Comparison of ENCODE assay signal across 21 mouse cellular contexts in genomic region chr11:6159704-6160275, GRCm38 (mm10). TPM values are rescaled to one million over a fixed set of nuclear protein-coding genes. Genes with fewer than 3 reads are reported as not detected.
DNase-seq lines count a peak whose midpoint lies in the region; ATAC-seq and TF ChIP-seq lines count a peak whose summit lies in the region.
"Had no signal": no experiment of that assay in that cellular context is flagged by ENCODE, and none has a peak within 500 bp of the region (broad histone marks: within the 10 kb centered on the region; RNA-seq: fewer than 3 reads in every experiment).

No protein-coding gene starts in this region.

- TF ChIP-seq POLR2A in embryonic fibroblast, embryonic 13.5 days (IDR thresholded peaks at IDR 0.05; ENCODE audit: low read depth, low read length) = no peak

- no peak overlapping the region for H3K4me3 ChIP-seq in heart, embryonic 11.5 days (ENCODE audit: low read depth, low read length)
- no peak overlapping the region for H3K4me3 ChIP-seq in liver, embryonic 11.5 days (ENCODE audit: low read depth, low read length)
- no peak overlapping the region for H3K4me3 ChIP-seq in embryonic fibroblast, embryonic 13.5 days (ENCODE audit: insufficient read depth, low read length)
- no peak overlapping the region for H3K4me3 ChIP-seq in liver, embryonic 16.5 days (ENCODE audit: low read depth, low read length)
- H3K4me3 ChIP-seq in hindbrain, embryonic 11.5 days (ENCODE audit: low read depth, low read length) = no peak overlapping the region
- H3K4me3 ChIP-seq: erythroblast, embryonic 14.5 days; forebrain, embryonic 15.5 days; heart, embryonic 13.5 days; hindbrain, embryonic 12.5 days had no signal

- no peak overlapping the region for H3K27ac ChIP-seq in heart, embryonic 11.5 days (ENCODE audit: low read depth, low read length)
- H3K27ac ChIP-seq in liver, embryonic 11.5 days (ENCODE audit: low read depth, low read length) = no peak overlapping the region; the same call in 1 of the 2 replicates
- H3K27ac ChIP-seq in embryonic fibroblast, embryonic 13.5 days (ENCODE audit: insufficient read depth, low read length) = peak overlapping the region; percentile 42; the same call in 1 of the 2 replicates
- peak overlapping the region; percentile 10 for H3K27ac ChIP-seq in liver, embryonic 16.5 days (ENCODE audit: low read length)
- no peak overlapping the region for H3K27ac ChIP-seq in hindbrain, embryonic 11.5 days (ENCODE audit: low read depth, low read length)
- H3K27ac ChIP-seq: forebrain, embryonic 15.5 days; heart, embryonic 13.5 days; hindbrain, embryonic 12.5 days had no signal

- WGBS in heart, embryonic 11.5 days (ENCODE audit: insufficient replicate concordance) = 78% methylated on average over 4 of the region's 4 CpGs
- WGBS in liver, embryonic 11.5 days = 81% methylated on average over 4 of the region's 4 CpGs
- WGBS in liver, embryonic 16.5 days (ENCODE audit: insufficient replicate concordance) = 55% methylated on average over 4 of the region's 4 CpGs
- 87% methylated on average over 4 of the region's 4 CpGs for WGBS in hindbrain, embryonic 11.5 days

- no peaks in the 10 kb centered on the region for H3K36me3 ChIP-seq in heart, embryonic 11.5 days (ENCODE audit: control insufficient read depth, insufficient read depth, low read length)
- no peaks in the 10 kb centered on the region for H3K36me3 ChIP-seq in liver, embryonic 11.5 days (ENCODE audit: control insufficient read depth, insufficient read depth, low read length)
- no peaks in the 10 kb centered on the region for H3K36me3 ChIP-seq in liver, embryonic 16.5 days (ENCODE audit: control insufficient read depth, insufficient read depth)
- H3K36me3 ChIP-seq in hindbrain, embryonic 11.5 days (ENCODE audit: control insufficient read depth, insufficient read depth, low read length) = no peaks in the 10 kb centered on the region
- H3K36me3 ChIP-seq: forebrain, embryonic 15.5 days; heart, embryonic 13.5 days; hindbrain, embryonic 12.5 days had no signal

- TF ChIP-seq CTCF in embryonic fibroblast, embryonic 13.5 days (IDR thresholded peaks at IDR 0.05; ENCODE audit: borderline replicate concordance, insufficient read depth, low read length) = no peak

- DNase-seq in heart, adult 11 months = peak; percentile 87
- no peak for DNase-seq in liver, embryonic 11.5 days (ENCODE audit: low spot score)
- no peak for DNase-seq in liver
- DNase-seq in neural tube, embryonic 10.5 days (ENCODE audit: extremely low spot score, low spot score) = no peak
- no peak for DNase-seq in hindbrain, embryonic 11.5 days (ENCODE audit: low spot score)
- DNase-seq: adrenal gland, postnatal 14 days; cerebellum, adult 11-12 months; cerebellum, adult 9-11 months; cerebellum, postnatal 36 days; gastrocnemius, postnatal 14 days; heart, postnatal 36 days had no signal

- no peak for ATAC-seq in heart, embryonic 11.5 days (replicated peaks; ENCODE audit: insufficient number of reproducible peaks, low FRiP score, low TSS enrichment)
- no peak for ATAC-seq in liver, embryonic 11.5 days (replicated peaks; ENCODE audit: low FRiP score)
- peak; percentile 86 for ATAC-seq in liver, embryonic 16.5 days (ENCODE audit: low read depth)
- ATAC-seq in hindbrain, embryonic 11.5 days (ENCODE audit: low FRiP score) = no peak
- ATAC-seq: activated CD4-positive, CD25-positive, alpha-beta regulatory T cell, adult 4 months; forebrain, embryonic 15.5 days; Patski had no signal

- H3K9me3 ChIP-seq in heart, embryonic 11.5 days (replicated peaks; ENCODE audit: control insufficient read depth, low read length) = no peaks in the 10 kb centered on the region
- no peaks in the 10 kb centered on the region for H3K9me3 ChIP-seq in liver, embryonic 11.5 days (ENCODE audit: control insufficient read depth, low read length)
- no peaks in the 10 kb centered on the region for H3K9me3 ChIP-seq in liver, embryonic 16.5 days (replicated peaks; ENCODE audit: control insufficient read depth, low read length)
- no peaks in the 10 kb centered on the region for H3K9me3 ChIP-seq in hindbrain, embryonic 11.5 days (ENCODE audit: control insufficient read depth, low read length)
- H3K9me3 ChIP-seq: forebrain, embryonic 15.5 days; heart, embryonic 13.5 days; hindbrain, embryonic 12.5 days had no signal

- peaks cover 19% of the 10 kb centered on the region for H3K4me1 ChIP-seq in heart, embryonic 11.5 days (ENCODE audit: control insufficient read depth, insufficient read depth, low read length)
- peaks cover 14% of the 10 kb centered on the region for H3K4me1 ChIP-seq in liver, embryonic 11.5 days (replicated peaks; ENCODE audit: control insufficient read depth, insufficient read depth, low read length)
- H3K4me1 ChIP-seq in embryonic fibroblast, embryonic 13.5 days (ENCODE audit: control insufficient read depth, insufficient read depth, low read length) = 0 out of 2 replicates have a peak, but pooled peaks cover 6% of the 10 kb centered on the region
- H3K4me1 ChIP-seq in liver, embryonic 16.5 days (ENCODE audit: control insufficient read depth, low read depth, low read length) = no peaks in the 10 kb centered on the region; the same call in none of the 2 replicates
- no peaks in the 10 kb centered on the region for H3K4me1 ChIP-seq in hindbrain, embryonic 11.5 days (replicated peaks; ENCODE audit: control insufficient read depth, insufficient read depth, low read length)

- H3K27me3 ChIP-seq in heart, embryonic 11.5 days (ENCODE audit: control insufficient read depth, insufficient read depth, low read length) = no peaks in the 10 kb centered on the region
- H3K27me3 ChIP-seq in liver, embryonic 11.5 days (replicated peaks; ENCODE audit: control insufficient read depth, insufficient read depth, low read length) = no peaks in the 10 kb centered on the region
- H3K27me3 ChIP-seq in liver, embryonic 16.5 days (ENCODE audit: control insufficient read depth, insufficient read depth, low read depth, low read length) = no peaks in the 10 kb centered on the region
- H3K27me3 ChIP-seq in hindbrain, embryonic 11.5 days (ENCODE audit: control insufficient read depth, insufficient read depth, low read length) = no peaks in the 10 kb centered on the region
- H3K27me3 ChIP-seq: CH12.LX; forebrain, embryonic 15.5 days; heart, embryonic 13.5 days; hindbrain, embryonic 12.5 days; Patski had no signal

- no peak overlapping the region for H3K9ac ChIP-seq in heart, embryonic 11.5 days (ENCODE audit: low read depth, low read length)
- no peak overlapping the region for H3K9ac ChIP-seq in liver, embryonic 11.5 days (ENCODE audit: low read depth, low read length)
- H3K9ac ChIP-seq in liver, embryonic 16.5 days (ENCODE audit: low read depth, low read length) = no peak overlapping the region
- no peak overlapping the region for H3K9ac ChIP-seq in hindbrain, embryonic 11.5 days (ENCODE audit: low read depth, low read length)
- H3K9ac ChIP-seq: forebrain, embryonic 15.5 days; heart, embryonic 13.5 days; hindbrain, embryonic 12.5 days had no signal

- H3K4me2 ChIP-seq in heart, embryonic 11.5 days = no peak overlapping the region
- peak overlapping the region; percentile 20 for H3K4me2 ChIP-seq in liver, embryonic 11.5 days
- H3K4me2 ChIP-seq in liver, embryonic 16.5 days (ENCODE audit: low read depth, low read length) = no peak overlapping the region
- H3K4me2 ChIP-seq in hindbrain, embryonic 11.5 days (replicated peaks; ENCODE audit: low read depth, low read length) = no peak overlapping the region
- H3K4me2 ChIP-seq: forebrain, embryonic 15.5 days; heart, embryonic 13.5 days; hindbrain, embryonic 12.5 days had no signal

RNA-seq across cellular contexts. Expression of gene A730071L15Rik, which starts 40.0 kb away (rescaled TPM):
- polyA plus RNA-seq in heart, embryonic 11.5 days (2014; fragmentation: Nextera tagmentation; extraction: Ambion mirVana) = 0.28 and 0.84 TPM in 2 replicates
- polyA plus RNA-seq in liver, embryonic 11.5 days (2014; fragmentation: Nextera tagmentation; extraction: Ambion mirVana) = 0.11 and 0.27 TPM in 2 replicates
- polyA plus RNA-seq in embryonic fibroblast, embryonic 13.5 days (2011; ENCODE audit: insufficient read length, low read depth, missing spikeins) = 0.30 TPM in 1 of 2 replicates, not detected in the other
- polyA plus RNA-seq in liver, embryonic 16.5 days (2015; fragmentation: Nextera tagmentation; extraction: Ambion mirVana) = 0.07 and 0.09 TPM in 2 replicates
- 0.43 and 1.2 TPM in 2 replicates for polyA plus RNA-seq in hindbrain, embryonic 11.5 days (2014; fragmentation: Nextera tagmentation; extraction: Ambion mirVana)
- polyA plus RNA-seq: activated CD4-positive, CD25-positive, alpha-beta regulatory T cell, adult 4 months; erythroblast, embryonic 14.5 days had no signal

RNA-seq across cellular contexts. Expression of gene Nudcd3, which starts 40.4 kb away (rescaled TPM):
- 28.8 and 33.7 TPM in 2 replicates for polyA plus RNA-seq in heart, embryonic 11.5 days (2014; fragmentation: Nextera tagmentation; extraction: Ambion mirVana)
- polyA plus RNA-seq in liver, embryonic 11.5 days (2014; fragmentation: Nextera tagmentation; extraction: Ambion mirVana) = 31.9 and 32.4 TPM in 2 replicates
- 37.9 and 40.5 TPM in 2 replicates for polyA plus RNA-seq in embryonic fibroblast, embryonic 13.5 days (2011; ENCODE audit: insufficient read length, low read depth, missing spikeins)
- polyA plus RNA-seq in liver, embryonic 16.5 days (2015; fragmentation: Nextera tagmentation; extraction: Ambion mirVana) = 11.1 and 11.5 TPM in 2 replicates
- 40.8 and 43.9 TPM in 2 replicates for polyA plus RNA-seq in hindbrain, embryonic 11.5 days (2014; fragmentation: Nextera tagmentation; extraction: Ambion mirVana)

Comparison
In these comparisons a context has a peak if more than half of its experiments do, and no peak if none do; other contexts are left out.
1. H3K27ac ChIP-seq: peak in embryonic fibroblast, embryonic 13.5 days (single experiment) and liver, embryonic 16.5 days (single experiment); none in heart, embryonic 11.5 days (single experiment), liver, embryonic 11.5 days (single experiment) and hindbrain, embryonic 11.5 days (single experiment).